Mouse (Mus musculus): ENCODE measurements around the gene Arcn1.

Gene Arcn1

GRCm38 (mm10) chr9:44745371-44745770, 22.3 kb downstream of the Arcn1 start:
- DNase-seq (ENCODE audit: low read depth, low spot score): no peak

GRCm38 (mm10) chr9:44740663-44741192, 26.9 kb downstream of the Arcn1 start:
- no peak for DNase-seq (ENCODE audit: low read depth, low spot score)

GRCm38 (mm10) chr9:44737240-44737949, 30.2 kb downstream of the Arcn1 start:
- DNase-seq (ENCODE audit: low read depth, low spot score): peak; percentile 73

- no peak for DNase-seq (ENCODE audit: low read depth, low spot score)
Measured at GRCm38 (mm10) chr9:44736301-44736700, 31.3 kb downstream of the Arcn1 start.

GRCm38 (mm10) chr9:44735886-44736285, 31.8 kb downstream of the Arcn1 start:
- DNase-seq (ENCODE audit: low read depth, low spot score): no peak

DNA sequence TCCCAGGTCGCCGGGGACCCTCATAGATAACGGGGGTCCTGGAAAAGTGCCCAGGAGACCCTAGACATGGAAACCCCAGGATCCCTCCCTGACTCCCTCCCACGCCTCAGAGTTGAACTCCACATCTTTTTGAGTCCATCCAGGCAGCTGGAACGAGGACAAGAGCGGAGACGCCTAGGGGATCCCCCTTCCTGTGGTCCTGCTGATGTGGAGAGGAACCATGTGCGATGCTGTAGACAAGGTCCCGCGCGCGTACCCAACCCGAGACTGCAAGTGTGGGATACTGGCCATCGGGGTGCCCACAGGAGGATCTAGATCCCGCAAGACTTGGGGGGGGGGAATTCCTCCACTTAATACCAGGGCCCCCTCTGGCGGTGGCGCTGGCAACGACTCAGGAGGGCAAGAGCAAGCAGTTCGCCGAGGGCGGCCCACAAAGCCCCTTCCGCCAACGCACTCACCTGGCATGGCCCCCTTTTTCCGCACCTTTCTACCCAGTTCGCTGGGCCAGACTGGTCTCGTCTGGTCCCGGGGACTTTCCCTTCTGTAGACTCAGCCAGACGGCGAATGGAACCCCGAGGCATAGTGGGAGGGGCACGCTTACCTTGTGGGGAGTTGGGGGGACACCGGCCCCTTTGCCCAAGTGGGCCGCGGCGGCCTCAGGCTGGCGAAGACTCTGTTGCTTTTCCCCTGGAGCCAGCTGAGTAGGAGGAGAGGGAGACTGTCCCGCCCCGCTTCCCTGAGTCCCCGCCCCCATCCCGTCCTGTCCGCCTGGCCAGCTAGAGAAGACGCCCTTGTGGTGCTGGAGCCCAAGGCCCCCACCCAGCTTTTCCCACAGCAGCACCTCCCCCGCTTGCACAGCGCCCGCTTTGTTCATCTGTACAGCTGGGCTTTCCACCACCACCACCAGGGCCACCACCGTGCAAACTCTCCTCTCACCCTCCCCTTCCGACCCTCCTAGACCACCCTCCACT, 32.8 kb downstream of the Arcn1 start, which contains the start of gene Phldb1:
Gene Phldb1, minus strand, starts transcription at position 675 of the 971 bp plus-strand sequence.
- DNase-seq (ENCODE audit: low read depth, low spot score): peak; percentile 71

- no peak for DNase-seq (ENCODE audit: low read depth, low spot score)
Measured at GRCm38 (mm10) chr9:44733671-44734523, 33.7 kb downstream of the Arcn1 start.

DNA sequence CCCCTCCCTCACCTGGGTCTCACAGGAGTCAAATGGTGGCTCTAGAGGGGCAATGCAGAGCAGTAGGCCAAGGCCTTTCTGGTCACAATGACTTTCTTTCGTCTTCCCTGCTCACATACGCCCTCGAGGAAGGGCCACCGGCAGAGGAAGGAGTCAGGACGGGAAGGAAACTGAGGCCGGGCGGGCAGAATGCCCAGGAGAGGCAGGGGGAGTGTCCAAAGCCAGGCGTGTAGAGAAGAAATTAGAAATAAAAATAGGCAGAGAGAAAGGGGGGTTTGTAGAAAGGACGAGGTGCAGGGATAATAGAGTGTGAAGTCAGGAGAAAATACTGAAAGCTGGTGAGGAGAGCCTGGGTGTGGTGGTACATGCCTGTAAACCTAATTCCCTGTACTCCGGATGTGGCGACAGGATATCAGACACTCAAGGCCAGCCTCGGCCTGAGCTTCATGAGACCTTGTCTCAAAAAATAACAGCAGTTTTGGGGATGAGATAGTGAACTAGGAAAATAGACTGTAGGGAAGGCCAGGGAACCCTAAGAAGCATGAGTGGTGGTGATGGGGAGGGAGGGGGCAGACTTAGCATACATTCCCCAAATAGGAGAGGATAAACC, 34.6 kb downstream of the Arcn1 start:
- no peak for DNase-seq (ENCODE audit: low read depth, low spot score)

DNA sequence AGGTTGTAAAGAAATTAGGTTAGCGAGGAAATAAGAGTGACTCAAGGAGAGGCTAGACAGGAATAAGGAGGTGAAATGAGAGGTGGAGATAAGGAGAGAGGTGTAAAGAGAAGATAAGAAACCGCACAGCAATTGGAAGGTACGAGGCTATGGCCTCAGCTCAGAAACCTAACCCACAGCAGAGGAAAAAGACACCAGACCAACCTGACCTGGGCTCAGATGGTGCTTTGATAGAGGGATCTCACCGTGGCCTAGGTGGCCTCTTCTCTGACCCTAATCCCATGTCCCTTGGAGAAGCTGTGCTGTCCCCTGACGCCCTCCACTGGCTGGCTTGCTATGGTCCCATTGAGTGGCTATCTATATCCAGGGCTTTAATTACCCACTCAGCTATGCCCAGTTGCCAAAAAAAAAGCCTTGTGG, 35.5 kb downstream of the Arcn1 start:
- DNase-seq (ENCODE audit: low read depth, low spot score): no peak

GRCm38 (mm10) chr9:44727441-44727840, 40.2 kb downstream of the Arcn1 start:
- DNase-seq (ENCODE audit: low read depth, low spot score): no peak

GRCm38 (mm10) chr9:44726431-44727146, 41.1 kb downstream of the Arcn1 start:
- no peak for DNase-seq (ENCODE audit: low read depth, low spot score)

GRCm38 (mm10) chr9:44724665-44725064, 43.0 kb downstream of the Arcn1 start:
- no peak for DNase-seq (ENCODE audit: low read depth, low spot score)

- no peak for DNase-seq (ENCODE audit: low read depth, low spot score)
Measured at GRCm38 (mm10) chr9:44724223-44724622, 43.4 kb downstream of the Arcn1 start.

DNA sequence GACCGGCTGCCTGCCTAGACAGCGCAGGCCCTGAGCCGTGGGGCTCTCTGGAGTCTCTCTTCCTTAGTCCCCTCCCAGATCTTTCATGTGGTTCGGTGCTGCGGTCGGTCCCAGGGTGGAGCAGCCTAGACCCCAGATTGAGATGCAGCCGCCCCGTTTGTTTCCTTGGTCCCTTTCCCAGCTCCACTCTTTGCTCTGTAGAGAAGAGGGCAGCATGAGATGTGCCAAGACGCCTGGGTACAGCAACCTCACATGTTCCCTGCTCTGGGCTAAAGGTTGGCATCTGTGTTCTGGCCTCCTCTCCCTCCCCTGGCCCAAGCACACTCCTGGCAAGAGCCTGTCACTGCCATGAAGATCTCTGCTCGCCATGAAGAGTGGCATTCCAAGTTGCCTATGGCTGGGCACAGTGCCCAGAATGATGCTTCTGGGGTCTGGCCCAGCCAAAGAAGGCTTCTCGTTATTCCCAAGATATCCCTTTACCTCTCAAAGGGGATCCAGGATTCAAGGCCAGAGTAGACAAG, 44.1 kb downstream of the Arcn1 start:
- no peak for DNase-seq (ENCODE audit: low read depth, low spot score)

GRCm38 (mm10) chr9:44723008-44723407, 44.6 kb downstream of the Arcn1 start:
- no peak for DNase-seq (ENCODE audit: low read depth, low spot score)

DNA sequence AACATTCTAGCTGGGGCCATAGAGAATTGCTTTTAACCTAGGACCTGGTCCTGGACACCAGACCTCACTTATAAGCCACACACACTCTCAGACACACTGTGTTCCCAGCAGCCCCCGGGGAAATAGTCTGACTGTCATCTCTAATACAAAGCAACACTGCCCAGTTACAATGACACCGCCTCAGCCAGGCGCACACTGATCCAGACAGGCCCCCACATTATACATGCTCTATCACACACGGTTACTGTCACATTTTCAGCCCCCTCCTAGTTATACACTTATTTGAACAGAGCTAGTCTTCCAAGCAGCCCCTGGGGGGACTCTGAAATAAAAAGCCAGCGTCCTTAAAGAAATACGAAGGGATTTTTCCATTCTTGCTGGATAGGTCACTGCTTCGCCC, 45.1 kb downstream of the Arcn1 start:
- no peak for DNase-seq (ENCODE audit: low read depth, low spot score)

DNA sequence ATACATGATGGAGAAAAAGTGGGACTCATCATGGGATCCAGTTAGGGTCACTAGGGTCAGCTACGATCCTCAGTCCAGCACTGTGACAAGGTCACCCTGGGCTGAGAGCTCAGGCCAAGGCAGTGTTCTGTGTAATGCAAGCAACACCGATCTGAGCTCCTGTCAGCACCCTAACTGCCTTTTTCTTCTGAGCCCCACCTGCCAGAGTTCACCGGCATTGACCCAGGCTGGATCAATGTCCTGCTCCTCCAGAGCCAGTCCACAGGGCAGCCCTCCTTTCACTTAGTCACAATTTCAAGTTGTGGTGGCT, 45.8 kb downstream of the Arcn1 start:
- DNase-seq (ENCODE audit: low read depth, low spot score): no peak

- peak; percentile 78 for DNase-seq (ENCODE audit: low read depth, low spot score)
Measured at GRCm38 (mm10) chr9:44721154-44721876, 46.3 kb downstream of the Arcn1 start.

DNA sequence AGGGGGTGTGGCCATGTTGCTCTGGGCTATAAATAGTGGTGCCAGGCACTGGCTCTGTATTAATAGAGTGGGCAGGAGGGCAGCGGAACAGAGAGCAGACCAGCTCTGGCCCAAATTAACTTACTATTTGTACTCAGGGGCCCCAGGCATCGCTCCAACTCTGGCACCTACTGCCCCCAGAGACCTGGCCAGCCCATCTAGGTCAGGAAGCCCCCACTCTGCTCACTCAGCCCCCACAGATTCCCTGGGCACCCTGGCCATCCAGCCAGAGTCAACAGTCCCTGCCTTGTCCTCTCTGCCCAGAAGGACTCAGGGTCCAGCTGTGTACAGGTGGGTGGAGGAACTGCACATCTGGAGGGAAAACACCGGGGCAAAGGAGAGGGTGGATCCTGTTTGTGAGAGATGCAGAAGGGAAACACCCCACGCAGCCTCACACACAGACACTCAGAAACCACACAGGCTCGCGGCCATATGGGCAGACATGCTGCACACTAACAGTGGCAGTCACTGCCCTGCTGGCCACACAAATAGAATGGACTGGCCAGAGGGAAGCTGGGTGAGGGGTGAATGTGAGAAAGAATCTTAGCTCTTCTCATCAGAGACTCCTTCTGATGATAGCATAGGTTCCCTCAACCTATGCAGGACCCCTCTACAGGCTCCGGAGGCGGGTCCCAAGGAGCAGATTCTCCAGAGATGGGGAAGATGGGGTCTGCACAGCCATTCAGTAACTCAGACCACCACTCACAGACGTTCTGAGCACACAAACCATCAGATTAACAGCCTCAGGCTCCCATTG, 47.1 kb downstream of the Arcn1 start:
- no peak for DNase-seq (ENCODE audit: low read depth, low spot score)
